Mouse (Mus musculus): ENCODE measurements around the gene Podxl2.

- TF ChIP-seq MAFK (IDR thresholded peaks at IDR 0.05; ENCODE audit: insufficient read depth, low read depth, low read length) (no peak), HCFC1 (IDR thresholded peaks at IDR 0.05; ENCODE audit: borderline replicate concordance, insufficient read depth, low read length) (no peak)
Measured at GRCm38 (mm10) chr6:88826965-88827364, 47.9 kb downstream of the Podxl2 start.

Measured in ES-E14 (cell line).